Mouse (Mus musculus) left cerebral cortex, postnatal 14 days (tissue): ENCODE data around the gene Clk2. TPM values are rescaled to one million over a fixed set of nuclear protein-coding genes. Genes with fewer than 3 reads are reported as not detected.
"Not testable (repeated sequence)": the region's sequence is repeated elsewhere in the genome, so short reads cannot be mapped to it uniquely, and the experiment has no call there.

Source experiments
- DNase-seq, 2 experiments: peaks; one replicate each; pipeline ENCODE4 v3.0.0; 2021 to 2022; ENCODE audit warnings: low spot score in 2 of 2, mixed read lengths in 1 of 2
- intact Hi-C: fragments of 180-260 bp; cut with DNase I; formaldehyde crosslinking; loops from one replicate; pipeline ENCODE4 v1.15.1; 2025
- total RNA-seq, 2 experiments: library from RNA; stranded (reverse); gene quantifications; 2 replicates each; pipeline ENCODE4 v1.2.3; 2021

Gene Clk2
- total RNA-seq, 2 experiments from 2014 or later = 46.7 TPM

DNA sequence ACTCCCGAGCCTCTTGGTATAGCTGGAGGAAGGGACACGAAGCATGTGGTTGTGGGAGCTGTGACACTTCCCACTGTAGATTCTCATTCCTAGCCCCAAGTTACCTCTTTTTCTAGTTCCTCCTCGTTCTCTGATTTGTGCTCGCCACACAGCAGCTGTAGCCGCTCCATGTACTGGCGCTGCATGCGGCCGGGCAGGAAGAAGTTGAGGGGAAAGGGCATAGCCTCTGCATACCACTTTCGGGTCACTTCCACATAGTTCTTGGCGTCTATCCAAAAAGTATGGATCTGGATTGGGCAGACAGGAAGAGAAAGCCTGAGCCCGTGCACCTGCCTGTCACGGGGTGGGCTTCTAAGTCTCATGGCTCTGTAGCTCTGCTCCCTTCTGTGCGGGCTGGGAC lies 45.6 kb downstream of the Clk2 start:
- DNase-seq = no peak
- intact Hi-C loops = loop anchor here (5.0 kb wide), 1 partner anchor 93 kb away; no protein-coding TSS in a partner anchor

DNA sequence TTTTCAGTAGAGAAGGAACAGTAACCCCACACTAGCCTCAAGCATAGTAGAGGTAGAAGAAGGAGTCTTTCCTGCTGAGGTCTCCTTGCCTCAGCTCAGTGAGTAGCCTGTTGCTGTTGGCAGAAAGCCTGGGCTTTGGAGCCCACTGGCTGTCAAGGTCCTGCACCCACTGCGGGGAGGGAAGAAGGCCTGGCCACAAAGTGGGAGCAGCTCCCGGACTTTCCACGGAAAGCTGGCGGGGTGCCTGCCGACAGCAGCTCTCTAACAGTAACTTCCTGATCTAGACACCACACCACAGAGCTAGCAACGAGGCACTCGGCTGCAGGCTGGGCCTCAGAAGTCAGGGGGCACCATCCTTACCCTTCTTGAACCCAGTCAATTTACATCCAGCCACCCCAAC lies 46.1 kb downstream of the Clk2 start:
- intact Hi-C loops = loop anchor here (5.0 kb wide), 1 partner anchor 93 kb away; no protein-coding TSS in a partner anchor
- no peak for DNase-seq

DNA sequence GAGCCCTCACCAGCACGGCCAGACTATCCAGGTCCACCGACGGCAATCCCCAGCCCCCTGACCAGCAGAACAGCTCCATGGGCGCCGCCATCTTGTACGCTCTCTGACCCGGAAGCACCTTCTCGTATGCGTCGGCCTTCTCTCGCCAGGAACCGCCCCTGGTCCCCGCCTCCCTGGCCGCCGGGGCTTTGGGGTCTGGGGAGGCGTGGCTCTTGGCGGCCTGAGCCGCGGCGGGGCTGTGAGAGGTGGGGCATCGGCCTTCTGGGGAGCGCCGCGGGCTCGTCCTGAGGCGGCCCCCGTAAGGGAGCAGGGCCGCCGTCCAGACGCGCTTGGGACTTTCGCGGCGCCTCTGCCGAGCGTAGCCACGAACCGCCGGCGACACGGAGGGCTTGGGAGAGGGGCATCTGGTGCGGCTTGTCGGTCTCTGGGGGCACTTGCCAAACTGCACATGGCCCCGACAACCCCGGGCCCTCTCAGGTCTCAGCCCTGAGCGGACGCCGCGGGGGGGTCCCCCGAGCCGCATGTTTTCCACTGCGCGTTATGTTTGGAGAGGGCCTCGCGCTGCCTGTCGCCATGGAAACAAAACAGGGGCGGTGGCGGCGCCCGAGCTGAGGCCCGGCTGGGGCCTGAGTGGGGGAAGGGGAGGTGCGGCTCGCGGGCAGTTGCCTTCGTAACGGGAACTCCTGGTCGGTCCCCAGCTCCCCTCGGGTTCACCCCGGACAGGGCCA lies 49.4 kb downstream of the Clk2 start:
- intact Hi-C loops = loop anchor here (5.0 kb wide), 1 partner anchor 97 kb away; no protein-coding TSS in a partner anchor
- DNase-seq = peak; percentile 84 to 90

DNA sequence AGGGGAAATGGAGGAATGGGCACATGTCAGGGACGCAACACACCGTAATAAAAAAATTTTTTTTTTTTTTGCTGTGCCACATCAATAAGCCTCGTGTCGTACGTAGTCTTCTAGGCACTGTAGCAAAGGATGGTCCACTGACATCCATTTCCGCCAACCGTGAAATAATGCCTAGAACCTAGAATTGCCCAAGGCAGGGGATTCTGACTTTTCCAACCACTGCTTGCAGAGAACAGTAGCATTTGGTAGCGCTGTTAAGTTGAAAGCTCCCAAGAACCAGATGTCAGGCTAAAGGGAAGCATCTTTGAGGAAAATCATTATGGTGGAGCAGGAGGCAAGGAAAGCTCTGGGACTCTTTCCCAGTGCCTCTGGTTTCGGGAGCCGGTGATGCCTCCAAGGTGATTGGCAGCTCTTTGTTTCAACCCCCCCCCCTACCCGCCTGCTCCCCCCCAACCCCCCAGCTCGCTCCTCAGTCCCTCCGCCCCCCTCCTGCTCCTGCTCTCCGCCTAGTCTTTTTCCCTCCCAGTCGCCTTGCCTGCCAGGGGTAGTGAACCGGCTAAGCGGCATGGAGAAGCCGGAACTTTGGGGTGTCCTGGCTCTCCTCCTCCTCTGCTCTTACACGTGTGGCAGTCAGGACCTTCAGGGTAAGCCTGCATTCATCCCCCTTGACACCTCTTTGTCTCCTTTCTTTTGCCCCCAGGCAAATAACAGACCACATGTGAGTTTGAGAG lies 50.3 kb downstream of the Clk2 start, which contains the start of gene Thbs3:
TSS of gene Thbs3 (plus strand) at position 500 of the 731 bp plus-strand sequence.
- intact Hi-C loops = loop anchor here (5.0 kb wide), 1 partner anchor 98 kb away; no protein-coding TSS in a partner anchor
- DNase-seq = no peak

DNA sequence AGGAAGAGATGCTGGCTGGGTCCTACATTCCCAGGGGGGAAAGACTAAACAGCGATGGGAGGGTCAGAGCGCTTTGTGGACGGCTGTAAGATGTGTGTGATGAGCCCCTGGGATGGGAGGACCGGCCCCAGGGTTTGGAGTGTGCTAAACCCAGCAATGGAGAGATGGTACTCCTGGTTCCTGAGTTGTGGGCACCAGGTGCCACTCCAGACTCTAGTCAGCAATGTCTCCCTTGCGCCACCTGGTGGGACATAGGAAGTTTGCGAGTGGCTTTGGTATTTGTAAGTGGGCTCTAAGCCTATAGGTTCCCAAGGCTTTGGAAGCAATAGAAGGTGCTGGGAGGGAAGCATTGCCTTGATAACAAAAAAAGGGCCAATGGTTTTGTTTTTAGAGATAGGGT lies 51.3 kb downstream of the Clk2 start:
- DNase-seq = peak; percentile 92 to 96
- intact Hi-C loops = no loop called here

DNA sequence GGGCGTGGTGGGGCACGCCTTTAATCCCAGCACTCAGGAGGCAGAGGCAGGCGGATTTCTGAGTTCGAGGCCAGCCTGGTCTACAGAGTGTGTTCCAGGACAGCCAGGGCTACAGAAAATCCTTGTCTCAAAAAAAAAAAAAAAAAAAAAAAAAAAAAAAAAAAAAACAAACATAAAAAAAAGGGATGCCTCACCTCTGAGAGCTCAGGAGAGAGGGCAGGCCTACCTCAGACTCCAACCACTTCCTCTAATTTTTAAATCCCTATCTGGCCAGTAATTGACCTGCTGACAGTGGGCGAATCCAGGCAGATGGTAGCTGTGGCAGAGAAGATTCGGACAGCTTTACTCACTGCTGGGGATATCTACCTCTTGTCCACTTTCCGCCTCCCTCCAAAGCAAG lies 51.8 kb downstream of the Clk2 start:
- intact Hi-C loops, DNase-seq: not testable (repeated sequence)

DNA sequence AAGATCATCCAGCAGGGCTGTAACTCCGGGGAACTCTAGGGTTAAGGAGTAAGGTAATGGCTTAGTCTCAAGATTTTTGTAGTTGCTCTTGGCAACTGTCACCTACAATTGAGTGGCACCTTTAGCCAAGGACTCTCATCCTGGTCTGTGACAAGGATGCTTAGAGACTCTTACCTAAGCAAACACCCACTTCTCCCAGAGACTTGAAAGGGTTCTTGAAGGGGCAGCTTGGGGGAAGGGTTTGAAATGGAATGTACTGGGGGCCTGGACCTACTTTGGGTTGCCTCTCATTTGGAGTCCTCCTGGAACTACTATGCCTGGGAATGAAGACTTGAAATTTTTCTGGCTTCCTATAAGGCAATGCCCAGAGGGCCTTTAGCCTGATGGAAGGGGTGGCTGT lies 53.7 kb downstream of the Clk2 start:
- DNase-seq = no peak
- intact Hi-C loops = no loop called here

DNA sequence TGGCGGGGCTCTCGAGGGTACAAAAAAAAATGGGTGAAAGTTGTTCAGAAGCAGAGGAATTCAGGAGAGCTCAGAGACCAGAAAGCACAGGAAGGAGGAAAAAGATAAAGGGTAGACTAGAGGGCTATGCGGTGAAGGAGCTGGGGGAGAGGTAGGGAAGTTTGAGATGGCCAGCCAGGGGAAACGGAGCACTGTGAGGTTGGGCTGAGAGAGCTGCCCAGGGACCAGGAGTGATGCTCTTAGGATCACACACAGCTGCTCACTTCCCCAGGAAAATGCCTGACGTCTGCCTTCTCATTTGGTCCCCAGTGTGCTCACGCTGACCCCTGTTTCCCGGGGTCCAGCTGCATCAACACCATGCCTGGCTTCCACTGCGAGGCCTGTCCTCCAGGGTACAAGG lies 55.0 kb downstream of the Clk2 start:
- no peak for DNase-seq
- intact Hi-C loops = no loop called here

DNA sequence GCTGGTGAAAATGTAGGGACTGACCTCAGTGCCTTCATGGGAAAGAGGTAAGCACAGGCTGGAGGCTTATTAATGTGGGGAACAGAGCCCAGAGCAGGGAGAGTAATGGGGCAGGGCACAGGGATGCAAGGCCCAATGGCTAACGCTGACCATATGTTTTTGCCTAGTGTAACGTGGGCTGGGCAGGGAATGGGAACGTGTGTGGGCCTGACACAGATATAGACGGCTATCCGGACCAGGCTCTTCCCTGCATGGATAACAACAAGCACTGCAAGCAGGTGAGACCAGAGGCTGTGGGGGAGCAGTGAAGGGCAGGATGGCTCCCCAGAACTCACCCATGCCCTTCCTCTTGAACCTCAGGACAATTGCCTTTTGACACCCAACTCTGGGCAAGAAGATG lies 56.6 kb downstream of the Clk2 start:
- intact Hi-C loops = loop anchor here (10.0 kb wide), 1 partner anchor 554 kb away; the partner anchor contains the start of gene Ube2q1
- no peak for DNase-seq

DNA sequence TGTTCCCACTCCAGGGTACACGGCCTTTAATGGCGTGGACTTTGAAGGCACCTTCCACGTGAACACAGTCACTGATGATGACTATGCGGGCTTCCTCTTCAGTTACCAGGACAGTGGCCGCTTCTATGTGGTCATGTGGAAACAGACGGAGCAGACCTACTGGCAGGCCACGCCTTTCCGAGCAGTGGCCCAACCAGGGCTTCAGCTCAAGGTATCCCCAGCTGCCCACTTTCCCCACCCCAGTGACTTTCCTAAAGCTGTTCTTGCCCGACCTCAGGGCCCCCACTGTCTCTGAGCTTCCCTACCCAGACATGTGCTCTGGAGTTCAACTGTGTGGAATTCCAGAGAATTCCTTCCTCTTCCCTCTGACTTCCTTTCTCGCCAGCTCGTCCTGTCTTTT lies 60.2 kb downstream of the Clk2 start:
- DNase-seq = no peak
- intact Hi-C loops = loop anchor here (10.0 kb wide), 1 partner anchor 550 kb away; the partner anchor contains the start of gene Ube2q1

DNA sequence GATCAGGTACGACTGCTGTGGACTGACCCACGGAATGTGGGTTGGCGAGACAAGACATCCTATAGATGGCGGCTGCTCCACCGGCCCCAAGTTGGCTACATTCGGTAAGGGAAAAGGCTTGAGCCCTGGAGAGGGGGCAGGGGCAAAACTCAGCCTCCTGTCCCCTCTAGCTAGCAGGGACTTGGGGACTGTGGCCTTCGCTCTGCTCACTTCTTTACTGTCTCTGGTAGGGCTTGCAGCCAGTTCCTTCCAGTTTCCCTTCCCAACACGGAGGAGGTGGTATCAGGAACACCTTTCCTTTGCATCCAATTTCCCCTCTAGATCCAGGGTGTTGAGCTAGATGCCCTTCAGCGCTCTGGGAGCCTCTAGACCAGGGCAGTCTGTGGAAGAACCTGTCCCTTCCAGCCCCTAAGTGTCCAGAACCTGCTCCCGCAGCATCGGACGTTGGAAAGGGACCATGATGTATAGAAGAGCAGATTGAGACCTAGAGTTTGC lies 60.8 kb downstream of the Clk2 start:
- intact Hi-C loops = loop anchor here (10.0 kb wide), 1 partner anchor 549 kb away; the partner anchor contains the start of gene Ube2q1
- DNase-seq = no peak

DNA sequence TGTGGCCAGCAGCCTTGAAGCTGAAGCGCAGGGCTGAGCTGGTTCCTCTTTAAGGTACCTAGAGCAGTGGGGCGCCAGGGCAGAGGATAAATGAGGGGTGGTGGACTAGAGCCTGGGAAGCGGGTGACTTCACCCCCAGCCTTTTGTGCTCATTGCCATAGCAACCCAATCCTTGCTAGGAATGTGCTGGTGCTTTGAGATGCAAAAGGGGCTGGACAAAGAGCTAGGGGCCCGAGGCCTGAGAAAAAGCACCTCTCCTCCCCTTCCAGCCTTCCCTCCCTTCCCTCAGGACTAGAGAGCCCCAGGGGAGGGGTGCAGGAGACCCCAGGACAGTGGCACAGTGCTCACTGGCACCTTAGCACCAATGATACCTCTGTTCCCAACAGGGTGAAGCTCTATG lies 61.3 kb downstream of the Clk2 start:
- DNase-seq = peak in 1 of 2 experiments; percentile 55
- intact Hi-C loops = loop anchor here (10.0 kb wide), 1 partner anchor 549 kb away; the partner anchor contains the start of gene Ube2q1

DNA sequence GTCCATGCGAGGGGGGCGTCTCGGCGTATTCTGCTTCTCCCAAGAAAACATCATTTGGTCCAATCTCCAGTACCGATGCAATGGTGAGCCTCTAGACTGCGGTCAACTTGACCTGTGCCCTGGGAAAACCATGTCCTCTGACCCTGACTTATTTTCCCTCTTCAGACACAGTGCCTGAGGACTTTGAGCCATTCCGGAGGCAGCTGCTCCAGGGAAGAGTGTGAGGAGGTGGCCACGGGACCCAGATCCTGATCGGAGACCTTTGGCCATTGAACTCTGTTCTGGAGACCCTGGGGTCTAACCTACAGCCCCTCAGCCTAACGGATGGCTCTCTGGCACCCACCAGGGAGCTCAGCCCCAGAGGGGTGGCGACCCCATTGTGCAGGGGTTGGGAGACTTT lies 61.8 kb downstream of the Clk2 start:
- intact Hi-C loops = loop anchor here (10.0 kb wide), 1 partner anchor 548 kb away; the partner anchor contains the start of gene Ube2q1
- DNase-seq = no peak

Other genes with a start within 250 kb of the Clk2 start
- gene Ash1l, start 214.2 kb upstream of the Clk2 start, total RNA-seq = 10 to 100 TPM; 64.0 to 66.9 TPM
- gene Dap3, start 213.6 kb upstream of the Clk2 start, total RNA-seq = 100 to 1,000 TPM; 109 to 111 TPM
- gene Rusc1, start 71.5 kb upstream of the Clk2 start, total RNA-seq = 100 to 1,000 TPM; 205 to 214 TPM
- gene Gm43738, start 63.7 kb upstream of the Clk2 start, total RNA-seq = not detected
- 100 to 1,000 TPM in 1 of 2 experiments, 10 to 100 TPM in 1; 97.9 to 102 TPM for gene Fdps, start 62.8 kb upstream of the Clk2 start, total RNA-seq
- gene Pklr, start 28.7 kb upstream of the Clk2 start, total RNA-seq = not detected
- gene Hcn3, start 4.6 kb upstream of the Clk2 start, total RNA-seq = 10 to 100 TPM; 20.4 to 25.1 TPM
- 10 to 100 TPM; 77.0 to 79.2 TPM for gene Scamp3, start 12.7 kb downstream of the Clk2 start, total RNA-seq
- gene Fam189b, start 18.3 kb downstream of the Clk2 start, total RNA-seq = 10 to 100 TPM; 73.5 to 77.2 TPM
- 10 to 100 TPM; 63.4 to 66.7 TPM for gene Gba, start 38.1 kb downstream of the Clk2 start, total RNA-seq
- 10 to 100 TPM; 23.5 to 27.0 TPM for gene Thbs3, start 50.4 kb downstream of the Clk2 start, total RNA-seq
- 100 to 1,000 TPM in 1 of 2 experiments, 10 to 100 TPM in 1; 96.9 to 107 TPM for gene Mtx1, start 62.3 kb downstream of the Clk2 start, total RNA-seq
- gene Muc1, start 64.3 kb downstream of the Clk2 start, total RNA-seq = 1 to 10 TPM in 1 of 2 experiments, under 1 TPM in 1; 0.42 to 1.0 TPM
- 10 to 100 TPM; 74.5 to 86.3 TPM for gene Krtcap2, start 81.2 kb downstream of the Clk2 start, total RNA-seq
- 100 to 1,000 TPM; 102 to 105 TPM for gene Trim46, start 81.5 kb downstream of the Clk2 start, total RNA-seq
- gene Dpm3, start 94.6 kb downstream of the Clk2 start, total RNA-seq = 10 to 100 TPM; 50.8 to 53.0 TPM
- gene Slc50a1, start 105.8 kb downstream of the Clk2 start, total RNA-seq = 10 to 100 TPM; 25.7 to 30.5 TPM
- 1 to 10 TPM; 4.0 to 5.9 TPM for gene Efna1, start 116.3 kb downstream of the Clk2 start, total RNA-seq
- 10 to 100 TPM; 48.5 to 49.6 TPM for gene Efna3, start 158.2 kb downstream of the Clk2 start, total RNA-seq
- under 1 TPM; 0.29 to 0.61 TPM for gene Efna4, start 173.2 kb downstream of the Clk2 start, total RNA-seq
- gene Adam15, start 185.2 kb downstream of the Clk2 start, total RNA-seq = 10 to 100 TPM; 95.0 TPM
- gene Dcst2, start 197.2 kb downstream of the Clk2 start, total RNA-seq = under 1 TPM; 0.34 to 0.35 TPM
- gene Dcst1, start 200.5 kb downstream of the Clk2 start, total RNA-seq = under 1 TPM in 1 of 2 experiments, not detected in 1; 0.23 TPM
- 1 to 10 TPM; 8.0 to 9.1 TPM for gene Zbtb7b, start 230.0 kb downstream of the Clk2 start, total RNA-seq
- 1 to 10 TPM; 1.6 to 4.0 TPM for gene Lenep, start 238.0 kb downstream of the Clk2 start, total RNA-seq
- gene Flad1, start 247.1 kb downstream of the Clk2 start, total RNA-seq = 10 to 100 TPM; 30.6 to 31.4 TPM